Mouse (Mus musculus) bone marrow macrophage, adult 2 months (primary cell): ENCODE data around the gene Lgals2.

Experiments used
- CTCF ChIP-seq: IDR thresholded peaks from 2 replicates; pipeline ENCODE4 v1.5.1; 2012; ENCODE audit warnings: low read depth, mild to moderate bottlenecking, low read length, moderate library complexity
- POLR2A ChIP-seq: IDR thresholded peaks from 2 replicates; pipeline ENCODE4 v1.6.1; 2012; ENCODE audit warnings: mild to moderate bottlenecking, low read depth, low read length, borderline replicate concordance

DNA sequence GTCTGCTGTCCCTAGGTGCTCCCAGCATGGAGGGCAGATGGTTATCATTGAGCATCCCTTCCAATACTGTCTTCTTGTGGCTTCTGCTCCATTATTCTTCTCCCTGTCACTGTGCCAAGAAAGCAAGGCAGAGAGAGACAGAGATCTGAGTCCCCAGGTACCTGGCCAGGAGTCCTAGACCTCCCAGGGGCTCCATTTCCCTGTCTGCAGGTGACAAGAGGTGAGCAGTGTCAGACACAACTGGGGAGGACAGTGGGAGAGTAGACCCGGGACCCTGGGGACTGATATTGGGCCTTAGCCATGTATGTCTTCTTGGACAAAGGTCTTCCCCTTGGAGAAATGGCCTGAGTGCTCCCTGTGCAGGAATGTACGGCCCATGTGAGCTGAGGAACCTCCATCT lies 50.0 kb downstream of the Lgals2 start:
- no peak for TF ChIP-seq POLR2A
- no peak for TF ChIP-seq CTCF
